Mouse (Mus musculus): ENCODE measurements around the gene Lgr5. TPM values are rescaled to one million over a fixed set of nuclear protein-coding genes. Genes with fewer than 3 reads are reported as not detected.

Gene Lgr5
- polyA plus RNA-seq, 1 experiment from 2014 or later = 4.4 TPM

- ATAC-seq (ENCODE audit: insufficient read depth, low FRiP score) = no peak
- H3K4me1 ChIP-seq (ENCODE audit: control insufficient read depth, insufficient read depth, low read length) = no peaks in the 10 kb centered on the region
These were observed 66.5 kb downstream of the Lgr5 start for GRCm38 (mm10) chr10:115521081-115521451.

DNA sequence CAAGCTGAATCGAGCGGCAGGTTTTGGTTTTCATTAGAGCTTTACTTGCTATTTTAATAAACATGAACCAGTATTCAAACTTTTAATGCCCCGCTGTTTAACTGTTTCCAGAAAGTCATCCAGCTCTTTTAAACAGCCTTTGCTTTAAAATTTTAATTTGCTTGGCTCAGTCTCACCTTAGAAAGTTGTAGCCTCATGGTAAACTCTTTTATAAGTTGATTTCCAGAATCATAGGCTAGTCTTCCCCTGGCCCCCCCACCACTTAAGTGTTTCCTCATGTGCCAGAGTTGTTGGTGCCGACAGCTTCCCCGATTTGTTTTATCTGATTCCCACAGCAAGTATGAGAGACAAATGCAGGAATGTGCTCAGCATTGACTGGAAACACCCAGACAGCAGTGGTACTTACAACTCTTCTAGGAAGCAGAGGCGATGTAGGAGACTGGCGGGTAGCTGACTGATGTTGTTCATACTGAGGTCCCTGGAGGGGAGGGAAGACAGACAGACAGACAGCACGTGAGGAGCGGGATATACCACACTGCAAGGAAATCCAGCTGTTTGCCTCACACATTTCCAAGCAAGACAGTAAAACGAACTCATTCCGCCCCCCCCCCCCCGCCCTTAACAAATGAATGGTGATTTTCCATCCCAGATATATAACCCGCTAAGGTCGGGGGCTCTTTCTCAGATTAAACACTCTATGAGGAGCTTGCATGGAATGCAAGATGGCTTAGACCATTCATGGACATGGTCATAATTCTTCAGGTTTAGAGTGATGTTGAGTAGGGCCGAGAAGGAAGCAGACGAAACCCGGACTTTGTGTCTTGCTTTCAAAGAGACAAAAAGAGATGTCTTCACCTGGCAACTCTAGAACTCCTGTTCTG, 67.1 kb downstream of the Lgr5 start:
- Histone ChIP-seq H3K36me3 (ENCODE audit: control insufficient read depth, insufficient read depth, low read length) (no peaks in the 10 kb centered on the region), H3K9ac (ENCODE audit: low read length) (no peak overlapping the region), H3K4me1 (ENCODE audit: control insufficient read depth, insufficient read depth, low read length) (no peaks in the 10 kb centered on the region), H3K4me2 (ENCODE audit: low read depth, low read length) (no peak overlapping the region), H3K27ac (ENCODE audit: low read length) (no peak overlapping the region), H3K9me3 (replicated peaks; ENCODE audit: control insufficient read depth, low read length) (no peaks in the 10 kb centered on the region), H3K4me3 (replicated peaks; ENCODE audit: low read length) (no peak overlapping the region), H3K27me3 (ENCODE audit: control insufficient read depth, insufficient read depth, low read length) (no peaks in the 10 kb centered on the region)
- no peak for ATAC-seq (ENCODE audit: insufficient read depth, low FRiP score)
- WGBS = 73% methylated on average over 17 of the region's 17 CpGs

More at GRCm38 (mm10) chr10:115521081-115521451, 66.5 kb downstream of the Lgr5 start:
- H3K36me3 ChIP-seq (ENCODE audit: control insufficient read depth, insufficient read depth, low read length) = no peaks in the 10 kb centered on the region
- WGBS = 66% methylated on average over 4 of the region's 4 CpGs
- H3K4me2 ChIP-seq (ENCODE audit: low read depth, low read length) = no peak overlapping the region
- H3K27me3 ChIP-seq (ENCODE audit: control insufficient read depth, insufficient read depth, low read length) = no peaks in the 10 kb centered on the region
- H3K9ac ChIP-seq (ENCODE audit: low read length) = no peak overlapping the region
- no peaks in the 10 kb centered on the region for H3K9me3 ChIP-seq (replicated peaks; ENCODE audit: control insufficient read depth, low read length)
- H3K27ac ChIP-seq (ENCODE audit: low read length) = no peak overlapping the region
- no peak overlapping the region for H3K4me3 ChIP-seq (replicated peaks; ENCODE audit: low read length)

DNA sequence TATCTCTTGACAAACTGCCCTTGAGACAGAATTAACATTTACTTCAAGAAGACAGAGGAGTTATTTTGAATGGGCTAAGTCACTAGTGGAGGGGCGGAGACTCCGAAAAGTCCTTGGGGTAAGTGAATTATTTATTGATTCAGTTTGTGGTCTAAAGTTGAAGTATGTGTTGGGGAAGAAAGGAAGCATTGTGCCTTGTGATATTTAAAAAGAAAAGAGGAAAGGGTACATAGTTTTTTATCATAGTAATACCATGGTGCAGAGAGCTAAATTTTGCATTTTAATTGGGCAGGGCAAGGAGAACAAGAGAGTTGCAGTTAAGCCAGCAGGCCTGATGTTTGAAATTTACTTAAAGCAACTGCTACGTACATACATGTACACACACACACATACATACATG, 68.7 kb downstream of the Lgr5 start:
- ATAC-seq (ENCODE audit: insufficient read depth, low FRiP score) = no peak
- Histone ChIP-seq H3K4me1 (ENCODE audit: control insufficient read depth, insufficient read depth, low read length) (no peaks in the 10 kb centered on the region), H3K4me3 (replicated peaks; ENCODE audit: low read length) (no peak overlapping the region), H3K4me2 (ENCODE audit: low read depth, low read length) (no peak overlapping the region), H3K27me3 (ENCODE audit: control insufficient read depth, insufficient read depth, low read length) (no peaks in the 10 kb centered on the region), H3K9me3 (replicated peaks; ENCODE audit: control insufficient read depth, low read length) (no peaks in the 10 kb centered on the region), H3K27ac (ENCODE audit: low read length) (no peak overlapping the region), H3K36me3 (ENCODE audit: control insufficient read depth, insufficient read depth, low read length) (no peaks in the 10 kb centered on the region), H3K9ac (ENCODE audit: low read length) (no peak overlapping the region)
- WGBS = 84% methylated on average over 3 of the region's 3 CpGs

DNA sequence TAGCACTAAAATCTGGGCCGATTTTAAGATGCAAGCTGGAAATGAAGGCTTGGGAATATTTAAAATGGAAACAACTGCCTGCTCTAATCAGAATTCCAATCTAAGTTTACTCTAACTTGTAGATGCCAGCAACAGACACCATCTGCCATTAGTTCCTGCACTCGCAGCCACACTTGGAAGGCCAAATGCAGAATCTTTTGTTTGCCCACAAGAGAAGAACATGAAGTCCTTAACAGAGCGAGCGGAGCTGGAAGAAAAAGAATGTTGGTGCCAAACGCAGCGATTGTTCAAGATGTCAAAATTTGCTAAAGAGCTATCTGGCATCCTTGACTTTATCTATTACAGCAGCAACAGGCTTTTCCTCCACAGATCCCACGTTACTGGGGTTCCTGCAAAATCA, 72.1 kb downstream of the Lgr5 start:
- no peaks in the 10 kb centered on the region for H3K36me3 ChIP-seq (ENCODE audit: control insufficient read depth, insufficient read depth, low read length)
- WGBS = 83% methylated on average over 7 of the region's 7 CpGs

GRCm38 (mm10) chr10:115510959-115511358, 76.6 kb downstream of the Lgr5 start:
- H3K36me3 ChIP-seq (ENCODE audit: control insufficient read depth, insufficient read depth, low read length) = no peaks in the 10 kb centered on the region

More for the DNA sequence above, 72.1 kb downstream of the Lgr5 start:
- no peak overlapping the region for H3K27ac ChIP-seq (ENCODE audit: low read length)
- no peaks in the 10 kb centered on the region for H3K4me1 ChIP-seq (ENCODE audit: control insufficient read depth, insufficient read depth, low read length)
- H3K9ac ChIP-seq (ENCODE audit: low read length) = no peak overlapping the region
- no peak overlapping the region for H3K4me2 ChIP-seq (ENCODE audit: low read depth, low read length)
- no peak overlapping the region for H3K4me3 ChIP-seq (replicated peaks; ENCODE audit: low read length)
- H3K9me3 ChIP-seq (replicated peaks; ENCODE audit: control insufficient read depth, low read length) = no peaks in the 10 kb centered on the region
- H3K27me3 ChIP-seq (ENCODE audit: control insufficient read depth, insufficient read depth, low read length) = no peaks in the 10 kb centered on the region
- no peak for ATAC-seq (ENCODE audit: insufficient read depth, low FRiP score)

GRCm38 (mm10) chr10:115505631-115506239, 81.8 kb downstream of the Lgr5 start:
- Histone ChIP-seq H3K4me3 (replicated peaks; ENCODE audit: low read length) (no peak overlapping the region), H3K9ac (ENCODE audit: low read length) (no peak overlapping the region), H3K27ac (ENCODE audit: low read length) (no peak overlapping the region), H3K9me3 (replicated peaks; ENCODE audit: control insufficient read depth, low read length) (no peaks in the 10 kb centered on the region), H3K4me2 (ENCODE audit: low read depth, low read length) (peak overlapping the region; percentile 20; the same call in 1 of the 2 replicates), H3K36me3 (ENCODE audit: control insufficient read depth, insufficient read depth, low read length) (no peaks in the 10 kb centered on the region), H3K27me3 (ENCODE audit: control insufficient read depth, insufficient read depth, low read length) (no peaks in the 10 kb centered on the region), H3K4me1 (ENCODE audit: control insufficient read depth, insufficient read depth, low read length) (no peaks in the 10 kb centered on the region)
- 57% methylated on average over 16 of the region's 16 CpGs for WGBS
- ATAC-seq (ENCODE audit: insufficient read depth, low FRiP score) = no peak

More at GRCm38 (mm10) chr10:115510959-115511358, 76.6 kb downstream of the Lgr5 start:
- H3K4me3 ChIP-seq (replicated peaks; ENCODE audit: low read length) = no peak overlapping the region
- WGBS = 90% methylated on average over 5 of the region's 5 CpGs
- ATAC-seq (ENCODE audit: insufficient read depth, low FRiP score) = no peak
- no peaks in the 10 kb centered on the region for H3K4me1 ChIP-seq (ENCODE audit: control insufficient read depth, insufficient read depth, low read length)
- no peak overlapping the region for H3K27ac ChIP-seq (ENCODE audit: low read length)
- H3K4me2 ChIP-seq (ENCODE audit: low read depth, low read length) = no peak overlapping the region
- no peaks in the 10 kb centered on the region for H3K27me3 ChIP-seq (ENCODE audit: control insufficient read depth, insufficient read depth, low read length)
- no peak overlapping the region for H3K9ac ChIP-seq (ENCODE audit: low read length)
- H3K9me3 ChIP-seq (replicated peaks; ENCODE audit: control insufficient read depth, low read length) = no peaks in the 10 kb centered on the region

DNA sequence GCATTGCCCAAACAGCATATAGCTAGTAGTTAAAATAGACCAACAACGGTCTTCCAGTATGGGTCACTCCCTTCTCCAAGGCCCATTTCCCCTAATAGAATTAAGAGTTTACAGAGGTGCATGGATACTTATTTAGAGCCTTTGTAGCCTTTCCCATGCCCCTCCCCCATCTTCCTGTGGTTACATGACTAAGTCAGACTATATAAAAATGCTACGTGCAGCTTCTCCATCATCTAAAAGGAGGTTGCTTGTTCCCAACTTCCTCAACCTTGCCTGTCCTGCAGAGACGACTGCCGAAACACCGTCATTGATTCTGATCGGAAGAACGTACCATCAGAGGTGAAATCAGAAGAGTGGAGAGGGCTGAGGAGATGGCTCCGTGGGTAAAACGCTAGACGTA, 82.4 kb downstream of the Lgr5 start:
- no peak for ATAC-seq (ENCODE audit: insufficient read depth, low FRiP score)

DNA sequence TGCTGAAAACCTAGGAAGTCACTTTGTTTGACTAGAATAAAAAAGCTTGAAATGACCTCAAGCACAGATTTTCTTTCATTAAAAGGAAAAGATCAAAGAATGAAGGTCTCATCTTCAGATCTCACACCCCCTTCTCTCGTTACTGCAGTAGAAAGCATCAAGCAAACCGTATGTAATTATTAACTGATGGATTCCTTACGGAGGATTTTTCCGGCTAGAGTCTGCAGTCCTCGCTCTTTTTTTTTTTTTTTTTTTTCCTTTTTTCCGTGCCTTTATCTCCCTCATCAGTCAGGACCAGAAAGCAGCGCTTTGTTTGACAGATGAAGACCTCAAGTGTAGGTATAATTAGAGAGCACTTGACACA, 93.8 kb downstream of the Lgr5 start:
- Histone ChIP-seq H3K27me3 (ENCODE audit: control insufficient read depth, insufficient read depth, low read length) (no peaks in the 10 kb centered on the region), H3K4me3 (replicated peaks; ENCODE audit: low read length) (no peak overlapping the region), H3K27ac (ENCODE audit: low read length) (no peak overlapping the region), H3K4me2 (ENCODE audit: low read depth, low read length) (peak overlapping the region; percentile 26), H3K9me3 (replicated peaks; ENCODE audit: control insufficient read depth, low read length) (0 out of 2 replicates have a peak, but pooled peaks cover 3% of the 10 kb centered on the region), H3K9ac (ENCODE audit: low read length) (no peak overlapping the region), H3K4me1 (ENCODE audit: control insufficient read depth, insufficient read depth, low read length) (no peaks in the 10 kb centered on the region), H3K36me3 (ENCODE audit: control insufficient read depth, insufficient read depth, low read length) (no peaks in the 10 kb centered on the region)
- WGBS = 4% methylated on average over 7 of the region's 7 CpGs
- no peak for ATAC-seq (ENCODE audit: insufficient read depth, low FRiP score)

More for the DNA sequence above, 82.4 kb downstream of the Lgr5 start:
- H3K36me3 ChIP-seq (ENCODE audit: control insufficient read depth, insufficient read depth, low read length) = no peaks in the 10 kb centered on the region
- H3K9me3 ChIP-seq (replicated peaks; ENCODE audit: control insufficient read depth, low read length) = no peaks in the 10 kb centered on the region
- no peak overlapping the region for H3K4me3 ChIP-seq (replicated peaks; ENCODE audit: low read length)
- 70% methylated on average over 10 of the region's 10 CpGs for WGBS
- H3K9ac ChIP-seq (ENCODE audit: low read length) = no peak overlapping the region
- peak overlapping the region; percentile 20; the same call in 1 of the 2 replicates for H3K4me2 ChIP-seq (ENCODE audit: low read depth, low read length)
- H3K4me1 ChIP-seq (ENCODE audit: control insufficient read depth, insufficient read depth, low read length) = no peaks in the 10 kb centered on the region
- H3K27ac ChIP-seq (ENCODE audit: low read length) = no peak overlapping the region
- no peaks in the 10 kb centered on the region for H3K27me3 ChIP-seq (ENCODE audit: control insufficient read depth, insufficient read depth, low read length)

All from stomach, embryonic 16.5 days (tissue).